Mouse (Mus musculus) embryonic facial prominence, embryonic 11.5 days (tissue): ENCODE results near the gene Hoxa9. TPM values are rescaled to one million over a fixed set of nuclear protein-coding genes. Genes with fewer than 3 reads are reported as not detected.
A peak's percentile ranks its signal among the peaks of the same experiment; 100 is the strongest.

ENCODE experiments used
- ATAC-seq: fragments of 200-750 bp; cut with Nextera tagmentation; replicated peaks from 2 replicates; pipeline ENCODE4 v1.8.0; 2017; ENCODE audit warnings: low read depth; ENCODE audit not compliant: insufficient number of reproducible peaks, low FRiP score, low TSS enrichment
- DNase-seq: peaks from one replicate; pipeline ENCODE4 v3.0.0-alpha.2; 2015; ENCODE audit warnings: low spot score
- H3K27ac ChIP-seq: fragments of 300-500 bp; sonication (generic); replicated peaks from 2 replicates; pipeline ENCODE4 v1.5.1; 2014; ENCODE audit warnings: mild to moderate bottlenecking, low read depth, low read length, control low read depth
- H3K27me3 ChIP-seq: fragments of 300-500 bp; sonication (generic); 2 replicates; pipeline ENCODE4 v1.6.1; 2014; ENCODE audit warnings: mild to moderate bottlenecking, low read length, moderate library complexity, mixed read lengths; ENCODE audit not compliant: control insufficient read depth, insufficient read depth
- H3K36me3 ChIP-seq: fragments of 300-500 bp; sonication (generic); replicated peaks from 2 replicates; pipeline ENCODE4 v1.6.1; 2014; ENCODE audit warnings: low read depth, mild to moderate bottlenecking, low read length, moderate library complexity, mixed read lengths; ENCODE audit not compliant: control insufficient read depth, insufficient read depth
- H3K4me1 ChIP-seq: fragments of 300-500 bp; sonication (generic); 2 replicates; pipeline ENCODE4 v1.6.1; 2014; ENCODE audit warnings: low read length, mixed read lengths; ENCODE audit not compliant: control insufficient read depth, insufficient read depth
- H3K4me2 ChIP-seq: fragments of 300-500 bp; sonication (generic); 2 replicates; pipeline ENCODE4 v1.6.1; 2014; ENCODE audit warnings: low read depth, mild to moderate bottlenecking, control low read depth, low read length, moderate library complexity
- H3K4me3 ChIP-seq: fragments of 300-500 bp; sonication (generic); 2 replicates; pipeline ENCODE4 v1.5.1; 2014; ENCODE audit warnings: low read depth, low read length, control low read depth
- H3K9ac ChIP-seq: fragments of 300-500 bp; sonication (generic); replicated peaks from 2 replicates; pipeline ENCODE4 v1.6.1; 2014; ENCODE audit warnings: mild to moderate bottlenecking, control low read depth, low read length
- H3K9me3 ChIP-seq: fragments of 300-500 bp; sonication (generic); replicated peaks from 2 replicates; pipeline ENCODE4 v1.6.1; 2016; ENCODE audit warnings: mild to moderate bottlenecking, low read length, inconsistent platforms, mixed read lengths; ENCODE audit not compliant: control insufficient read depth
- WGBS: fragments of 180-500 bp; shearing (Covaris S2); extraction: QIAGEN DNeasy Blood & Tissue Kit; methylation state at CpG from one replicate; pipeline ENCODE4 v1.1.7; 2014; 5-methylcytosine and 5-hydroxymethylcytosine counted together
- polyA plus RNA-seq: library from polyadenylated mRNA; unstranded; fragments of >200 nt; fragmentation: Nextera tagmentation; extraction: Ambion mirVana; gene quantifications from 2 replicates; pipeline ENCODE4 v1.2.1, GENCODE M21; 2014

Hoxa9 gene
- 0.11 and 0.56 TPM in 2 replicates for polyA plus RNA-seq

DNA sequence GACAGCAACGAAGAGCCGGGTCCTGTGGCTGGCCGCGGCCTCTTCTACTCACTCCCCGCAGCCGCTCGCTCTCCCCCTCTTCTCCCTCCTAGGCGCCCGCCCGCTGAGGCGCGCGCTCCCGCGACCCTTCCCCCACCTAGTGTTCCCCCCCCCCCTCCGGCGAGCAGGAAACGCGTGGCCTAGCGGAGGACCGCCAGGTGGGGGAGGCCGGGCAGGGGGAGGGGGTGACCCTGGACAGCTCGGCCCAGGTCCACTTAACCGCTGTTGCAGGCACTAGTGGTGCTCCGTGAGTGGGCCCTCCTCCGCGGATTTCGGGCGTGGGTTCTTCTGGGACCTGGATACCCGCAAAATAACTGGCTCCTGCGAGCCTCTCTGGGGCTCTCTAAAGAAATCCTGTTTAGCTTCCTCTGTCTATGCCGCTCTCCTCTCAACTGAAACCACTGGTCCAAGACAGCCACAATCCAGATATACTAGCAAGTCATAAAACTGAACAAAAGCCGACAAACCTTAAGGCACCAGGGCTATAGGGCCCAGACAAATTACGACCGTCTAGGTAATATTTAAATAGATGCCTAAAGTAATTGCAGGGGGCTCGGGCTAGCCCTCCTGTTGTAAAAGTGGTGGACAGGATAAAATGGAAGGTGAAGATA lies at the start of gene Hoxa9:
Gene Hoxa9 (minus strand): TSS at position 574 of the 650 bp plus-strand sequence.
- Histone ChIP-seq H3K27ac (no peak within 1 kb of the TSS), H3K4me1 (no peaks in the 10 kb centered on the region), H3K36me3 (no peaks in the 10 kb centered on the region), H3K27me3 (peaks cover 88% of the 10 kb centered on the region), H3K9ac (no peak within 1 kb of the TSS), H3K4me3 (no peak within 1 kb of the TSS), H3K4me2 (no peak within 1 kb of the TSS), H3K9me3 (no peaks in the 10 kb centered on the region)
- 1% methylated on average over 24 of the region's 36 CpGs for WGBS
- ATAC-seq: 0 out of 2 replicates have a peak, but pooled peaks have one; percentile 41
- no peak for DNase-seq

DNA sequence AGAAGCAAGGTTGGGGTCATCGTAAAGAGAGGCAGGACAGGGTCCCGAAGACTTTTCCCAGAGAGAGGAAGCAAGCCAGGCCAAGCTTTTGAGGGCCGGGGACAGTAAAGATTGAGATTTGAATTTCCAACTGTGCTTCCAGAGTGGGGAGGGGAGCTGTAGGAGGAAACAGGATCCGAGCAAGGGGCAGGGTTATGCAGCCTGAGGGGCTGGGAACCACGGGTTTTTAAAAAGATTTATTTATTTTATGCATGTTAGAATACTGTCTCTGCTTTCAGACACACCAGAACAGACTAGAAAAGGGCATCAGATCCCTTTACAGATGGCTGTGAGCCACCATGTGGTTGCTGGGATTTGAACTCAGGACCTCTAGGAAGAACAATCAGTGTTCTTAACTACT lies 46.0 kb upstream of the Hoxa9 start:
- DNase-seq (no peak), ATAC-seq (no peak)
- Histone ChIP-seq H3K27ac (no peak overlapping the region), H3K4me2 (no peak overlapping the region), H3K9me3 (no peaks in the 10 kb centered on the region), H3K27me3 (peaks cover 58% of the 10 kb centered on the region), H3K4me3 (no peak overlapping the region), H3K4me1 (no peaks in the 10 kb centered on the region), H3K9ac (no peak overlapping the region), H3K36me3 (no peaks in the 10 kb centered on the region)
- 4% methylated on average over 5 of the region's 5 CpGs for WGBS

DNA sequence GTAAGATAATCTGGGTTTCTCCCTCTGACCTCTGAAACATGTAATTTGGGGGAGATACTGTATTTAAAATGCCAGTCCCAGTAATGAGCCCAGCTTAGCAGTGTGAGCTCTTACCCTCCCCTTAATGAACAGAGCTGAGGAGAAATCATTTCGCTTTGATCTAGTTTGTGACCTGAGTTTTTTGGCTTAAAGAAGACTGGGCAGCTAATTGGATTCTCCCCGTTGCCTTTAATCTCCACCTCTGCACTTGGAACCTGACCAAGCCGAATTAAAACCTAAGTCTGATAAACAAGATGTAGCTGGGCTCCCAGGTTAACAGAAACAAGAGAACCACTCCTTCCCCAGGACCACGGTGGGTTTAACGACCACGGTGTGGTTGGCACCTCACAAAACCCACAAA lies 45.5 kb upstream of the Hoxa9 start:
- Histone ChIP-seq H3K9ac (no peak overlapping the region), H3K4me3 (no peak overlapping the region), H3K9me3 (no peaks in the 10 kb centered on the region), H3K4me1 (no peaks in the 10 kb centered on the region), H3K36me3 (no peaks in the 10 kb centered on the region), H3K27me3 (peaks cover 63% of the 10 kb centered on the region), H3K4me2 (no peak overlapping the region), H3K27ac (no peak overlapping the region)
- ATAC-seq (no peak), DNase-seq (no peak)
- WGBS: 2% methylated on average over 6 of the region's 6 CpGs

DNA sequence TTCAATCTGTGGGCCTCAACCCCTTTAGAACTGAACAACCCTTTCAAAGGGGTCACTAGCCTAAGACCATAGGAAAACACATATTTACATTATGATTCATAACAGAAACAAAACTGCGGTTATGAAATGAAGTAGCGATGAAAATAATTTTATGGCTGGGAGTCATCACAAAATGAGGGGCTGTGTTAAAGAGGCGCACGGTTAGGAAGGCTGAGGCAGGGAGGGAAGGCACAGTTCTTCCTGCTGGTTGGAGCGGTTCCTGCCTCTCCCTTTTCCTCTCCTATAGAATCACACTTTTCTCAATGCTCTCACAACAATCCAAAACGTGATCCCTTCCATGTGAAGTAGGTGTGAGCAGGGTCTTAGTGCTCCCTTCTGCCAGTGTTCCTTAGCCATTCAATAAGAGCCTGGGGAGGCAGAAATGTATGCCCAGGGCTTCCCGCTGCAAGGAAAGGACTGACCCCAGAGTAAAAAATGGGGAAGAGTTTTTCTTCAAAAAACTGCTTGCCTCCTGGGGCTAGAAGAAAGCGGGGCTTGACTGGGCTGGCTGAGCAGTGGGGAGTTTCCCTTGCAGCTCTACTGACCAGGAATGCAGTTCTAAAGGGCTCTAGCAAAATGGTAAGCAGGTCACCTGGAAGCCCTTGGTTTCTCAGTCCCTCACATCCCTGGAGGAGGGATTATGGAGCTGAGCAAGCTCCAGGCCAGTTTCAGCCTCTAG lies 44.8 kb upstream of the Hoxa9 start:
- Histone ChIP-seq H3K4me3 (no peak overlapping the region), H3K27ac (no peak overlapping the region), H3K9me3 (no peaks in the 10 kb centered on the region), H3K4me1 (no peaks in the 10 kb centered on the region), H3K9ac (no peak overlapping the region), H3K36me3 (no peaks in the 10 kb centered on the region), H3K27me3 (peaks cover 70% of the 10 kb centered on the region), H3K4me2 (no peak overlapping the region)
- WGBS: 5% methylated on average over 8 of the region's 8 CpGs
- no peak for ATAC-seq
- DNase-seq: no peak

DNA sequence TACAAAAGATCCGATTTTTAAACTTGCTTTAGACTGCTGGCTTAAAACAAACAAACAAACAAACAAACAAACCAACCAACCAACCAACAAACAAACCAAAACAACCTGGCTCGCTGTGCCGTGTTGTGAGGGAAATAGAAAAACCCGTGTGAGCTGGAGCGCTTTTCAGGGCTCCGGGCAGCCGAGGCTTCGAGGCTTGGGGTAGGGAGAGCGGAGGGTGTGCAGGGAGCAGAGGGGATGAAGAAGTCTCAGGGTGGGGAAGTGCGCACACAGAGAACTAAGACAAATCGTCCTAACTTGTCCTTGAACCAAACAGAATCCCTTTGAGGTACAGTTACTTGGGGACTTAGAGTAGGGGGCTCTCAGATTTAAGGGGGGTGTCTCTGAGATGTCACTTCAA lies 43.7 kb upstream of the Hoxa9 start:
- no peak overlapping the region for H3K27ac ChIP-seq
- H3K4me3 ChIP-seq: no peak overlapping the region
- no peaks in the 10 kb centered on the region for H3K9me3 ChIP-seq
- no peak for ATAC-seq
- no peak overlapping the region for H3K9ac ChIP-seq
- H3K36me3 ChIP-seq: no peaks in the 10 kb centered on the region
- H3K4me2 ChIP-seq: no peak overlapping the region
- DNase-seq: no peak
- under 1% methylated on average over 11 of the region's 11 CpGs for WGBS
- H3K27me3 ChIP-seq: peaks cover 80% of the 10 kb centered on the region
- H3K4me1 ChIP-seq: no peaks in the 10 kb centered on the region

DNA sequence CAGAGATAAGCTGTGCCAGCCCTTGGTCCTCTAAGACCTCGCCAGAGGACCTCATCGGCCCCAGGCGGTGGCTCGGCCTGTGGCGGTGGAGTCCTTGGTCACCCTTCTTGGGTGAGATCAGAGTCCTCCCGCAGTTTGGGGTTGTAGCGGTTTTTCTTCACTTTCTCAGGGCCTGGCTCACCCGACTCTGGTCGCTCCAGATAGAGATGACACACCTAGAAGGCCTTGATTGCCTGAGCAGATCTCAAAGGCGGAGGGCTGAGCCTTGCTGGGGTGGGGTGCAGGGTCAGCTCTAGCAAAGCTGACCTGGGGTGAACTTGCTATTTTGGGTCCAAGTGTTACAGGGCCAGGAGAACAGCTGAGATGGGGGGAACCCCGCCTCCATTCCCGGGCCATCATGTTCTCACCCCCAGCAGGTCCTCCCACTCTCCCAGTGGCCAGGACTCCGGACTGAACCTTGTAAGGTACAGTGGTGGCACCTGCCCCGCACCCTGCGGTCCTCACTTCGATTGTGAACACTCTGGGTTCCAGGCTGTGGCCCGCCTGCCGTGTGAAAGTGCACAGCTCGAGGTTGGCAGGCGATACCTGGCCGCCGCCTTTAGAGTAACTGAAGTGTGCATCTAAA lies 42.9 kb upstream of the Hoxa9 start:
- Histone ChIP-seq H3K9ac (no peak overlapping the region), H3K9me3 (no peaks in the 10 kb centered on the region), H3K36me3 (no peaks in the 10 kb centered on the region), H3K27me3 (peaks cover 88% of the 10 kb centered on the region), H3K4me3 (no peak overlapping the region), H3K4me1 (no peaks in the 10 kb centered on the region), H3K4me2 (no peak overlapping the region), H3K27ac (no peak overlapping the region)
- ATAC-seq (no peak), DNase-seq (no peak)
- WGBS: 2% methylated on average over 22 of the region's 22 CpGs

DNA sequence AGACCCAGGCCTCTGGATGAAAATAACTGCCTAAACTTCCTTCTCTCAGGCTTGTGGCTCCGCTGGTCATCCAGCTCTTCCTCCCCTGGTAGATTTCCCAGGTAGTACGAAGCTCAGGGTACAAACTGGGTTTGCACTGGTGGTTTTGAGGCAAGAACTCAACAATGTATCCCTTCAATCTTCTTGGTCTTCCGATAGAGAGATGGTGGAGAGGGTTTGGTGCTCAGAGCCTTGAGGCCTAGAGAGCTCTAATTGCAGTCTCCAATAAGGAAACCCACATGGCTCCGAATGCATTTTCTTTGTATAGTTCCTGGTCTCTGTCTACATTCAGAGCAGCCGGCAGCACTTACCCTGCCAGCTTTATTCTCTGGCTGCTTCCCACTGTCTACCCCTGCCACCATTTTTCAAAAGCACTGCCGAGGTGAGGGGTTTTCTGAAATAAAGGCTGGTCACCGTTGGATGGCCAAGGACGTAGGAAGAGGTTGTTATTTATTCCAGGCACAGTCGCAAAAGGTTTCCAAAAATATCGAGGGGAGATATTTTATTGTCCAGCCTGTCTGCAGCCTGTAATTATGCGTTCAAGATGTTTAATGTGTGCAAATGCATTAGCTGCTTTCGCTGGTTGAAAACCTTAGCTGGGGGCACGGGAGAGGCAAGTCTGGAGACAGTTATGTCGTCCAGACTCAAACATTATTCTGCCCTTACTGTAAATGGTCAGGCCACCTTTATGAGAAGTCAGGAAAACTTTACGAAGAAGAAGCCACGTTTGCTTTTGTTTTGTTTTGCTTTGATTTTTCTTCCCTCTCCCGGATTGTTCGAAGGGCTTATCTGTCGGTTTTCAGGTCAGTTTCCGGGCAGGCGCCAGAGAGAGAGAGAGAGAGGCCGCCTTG lies 42.1 kb upstream of the Hoxa9 start:
- no peak overlapping the region for H3K9ac ChIP-seq

More for the DNA sequence above, 42.1 kb upstream of the Hoxa9 start:
- H3K4me3 ChIP-seq: no peak overlapping the region
- WGBS: 3% methylated on average over 22 of the region's 22 CpGs
- no peak for ATAC-seq
- H3K4me1 ChIP-seq: no peaks in the 10 kb centered on the region
- H3K27me3 ChIP-seq: peaks cover 92% of the 10 kb centered on the region
- H3K36me3 ChIP-seq: no peaks in the 10 kb centered on the region
- H3K4me2 ChIP-seq: no peak overlapping the region
- no peak for DNase-seq
- no peak overlapping the region for H3K27ac ChIP-seq
- H3K9me3 ChIP-seq: no peaks in the 10 kb centered on the region
